Mouse (Mus musculus): ENCODE measurements around the gene Ubox5.

- no peak for TF ChIP-seq CTCF (conservative IDR thresholded peaks at IDR 0.05; ENCODE audit: low read length)
- no peak for TF ChIP-seq NANOG (IDR thresholded peaks at IDR 0.05; ENCODE audit: borderline replicate concordance, low read length)
- TF ChIP-seq POU5F1 (IDR thresholded peaks at IDR 0.05; ENCODE audit: borderline replicate concordance, low read length), result no peak
These were observed 5.0 kb upstream of the Ubox5 start for GRCm38 (mm10) chr2:130634739-130635411.

All from E14TG2a.4 (cell line).